Mouse (Mus musculus): ENCODE data around the gene Akap2.
"Not testable (repeated sequence)": the region's sequence is repeated elsewhere in the genome, so short reads cannot be mapped to it uniquely, and the experiment has no call there.

Akap2 gene

DNA sequence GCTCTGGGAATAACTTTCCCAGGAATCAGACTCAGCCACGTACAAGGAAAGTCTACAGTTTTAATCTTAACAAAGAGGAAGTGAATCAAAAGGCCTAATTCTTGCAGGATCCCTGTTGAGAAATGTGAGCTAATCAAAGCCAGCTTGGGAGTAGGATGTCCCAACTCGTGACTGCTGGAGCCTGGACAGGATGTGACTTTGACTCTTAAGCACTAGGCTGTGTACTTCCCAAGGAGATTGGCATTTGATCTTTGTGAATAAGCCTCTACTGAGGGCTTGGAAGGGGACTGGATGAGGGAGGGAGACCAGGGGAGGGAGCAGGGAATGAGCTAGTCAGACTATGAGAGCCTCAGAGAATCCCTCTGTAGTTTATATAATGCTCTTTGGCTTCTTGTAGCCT, 148.6 kb downstream of the Akap2 start:
- DNase-seq (ENCODE audit: low spot score): no peak

DNA sequence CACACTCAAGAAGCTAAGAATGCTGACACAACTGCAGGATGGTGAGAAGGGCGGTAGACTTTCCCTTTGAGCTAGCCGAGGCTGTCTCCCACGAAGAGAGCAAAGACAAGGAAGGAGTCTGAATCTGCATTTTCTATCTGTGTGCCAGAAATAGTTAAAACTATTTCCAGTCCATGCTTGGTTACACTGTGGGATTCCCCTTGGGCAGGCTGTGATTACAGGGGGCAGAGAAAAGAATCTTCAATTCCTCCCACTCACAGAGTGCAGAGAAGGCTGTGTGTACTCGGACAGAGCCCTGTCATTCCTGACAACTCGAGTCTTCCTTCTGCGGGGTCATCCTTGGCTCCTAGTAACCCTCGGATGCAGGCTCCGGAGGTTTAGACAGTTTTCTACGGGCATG, 149.5 kb downstream of the Akap2 start:
- DNase-seq (ENCODE audit: low spot score): no peak

GRCm38 (mm10) chr4:57867454-57867853, 150.0 kb downstream of the Akap2 start:
- DNase-seq (ENCODE audit: low spot score): no peak

DNA sequence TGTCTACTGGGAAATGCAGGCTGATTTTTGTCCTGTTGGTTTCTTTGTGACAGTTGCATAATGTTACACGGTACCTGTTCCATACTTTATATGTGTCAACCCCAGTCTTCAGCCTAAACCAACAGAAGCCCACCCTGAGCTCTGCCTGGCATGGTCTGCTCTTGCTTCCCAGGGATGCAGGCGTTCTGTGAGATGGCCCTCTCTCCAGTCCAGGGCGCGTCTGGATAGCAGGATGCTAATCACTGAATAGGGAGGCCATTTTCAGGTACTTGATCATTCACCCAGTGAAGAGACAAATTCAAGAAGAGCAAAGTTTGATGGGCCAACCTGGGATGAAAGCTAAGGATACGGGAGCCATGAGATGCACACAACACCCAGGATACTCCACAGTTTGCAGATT, 161.7 kb downstream of the Akap2 start:
- DNase-seq (ENCODE audit: low spot score): no peak

- peak; percentile 58 for DNase-seq (ENCODE audit: low spot score)
Observed at GRCm38 (mm10) chr4:57879804-57880357, 162.4 kb downstream of the Akap2 start.

GRCm38 (mm10) chr4:57883520-57884421, 166.3 kb downstream of the Akap2 start:
- no peak for DNase-seq (ENCODE audit: low spot score)

- no peak for DNase-seq (ENCODE audit: low spot score)
Observed at GRCm38 (mm10) chr4:57884511-57884910, 167.1 kb downstream of the Akap2 start.

GRCm38 (mm10) chr4:57885186-57885585, 167.7 kb downstream of the Akap2 start:
- DNase-seq (ENCODE audit: low spot score): no peak

- DNase-seq (ENCODE audit: low spot score): no peak
Observed at GRCm38 (mm10) chr4:57886066-57886887, 168.8 kb downstream of the Akap2 start.

- DNase-seq (ENCODE audit: low spot score): no peak
Observed at GRCm38 (mm10) chr4:57886888-57887230, 169.4 kb downstream of the Akap2 start.

GRCm38 (mm10) chr4:57888246-57888645, 170.8 kb downstream of the Akap2 start:
- DNase-seq (ENCODE audit: low spot score): no peak

DNA sequence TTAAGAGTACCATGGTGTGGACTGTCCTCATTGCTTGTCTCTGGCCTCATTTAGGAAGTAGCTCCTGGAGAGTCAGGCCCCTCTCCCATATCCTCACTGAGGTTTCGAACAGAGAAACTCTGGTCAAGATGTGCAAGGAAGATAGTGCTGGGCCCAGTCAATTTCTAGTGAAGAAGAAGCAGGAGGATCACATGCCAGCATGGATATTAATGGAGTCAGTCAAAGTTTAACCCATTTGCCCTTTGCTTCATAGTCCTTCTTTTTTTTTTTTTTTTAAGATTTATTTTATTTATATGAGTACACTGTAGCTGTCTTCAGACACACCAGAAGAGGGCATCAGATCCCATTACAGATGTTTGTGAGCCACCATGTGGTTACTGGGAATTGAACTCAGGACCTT, 171.5 kb downstream of the Akap2 start:
- not testable (repeated sequence) for DNase-seq (ENCODE audit: low spot score)

GRCm38 (mm10) chr4:57889773-57890172, 172.3 kb downstream of the Akap2 start:
- DNase-seq (ENCODE audit: low spot score): no peak

DNA sequence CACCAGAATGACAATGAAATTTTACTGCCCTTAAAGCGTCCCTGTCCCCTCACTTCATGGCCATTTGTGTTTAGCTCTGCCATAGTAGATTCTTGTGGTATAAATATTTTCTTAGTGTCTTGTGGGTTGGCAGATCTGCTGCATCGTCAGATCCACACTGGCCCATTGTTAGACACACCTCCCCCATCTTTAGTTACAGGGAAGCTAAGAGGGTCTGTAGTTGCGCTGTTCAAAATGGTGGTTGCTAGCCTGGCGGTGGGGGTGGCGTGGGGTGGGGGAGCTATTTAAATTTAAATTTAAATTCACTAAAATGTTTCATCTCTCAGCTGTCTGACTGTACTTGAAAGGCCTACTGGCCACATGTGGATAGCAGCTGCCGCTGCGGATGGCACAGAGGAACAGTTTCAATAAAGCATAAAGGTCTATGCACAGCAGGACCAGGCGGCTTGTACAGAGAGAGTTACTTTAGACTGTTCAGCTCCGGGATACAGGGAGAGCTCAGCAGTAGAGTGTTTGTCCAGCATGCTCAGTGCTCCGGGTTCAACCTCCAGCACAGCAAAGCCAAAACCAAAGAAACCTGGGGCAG, 174.6 kb downstream of the Akap2 start:
- DNase-seq (ENCODE audit: low spot score): no peak

DNA sequence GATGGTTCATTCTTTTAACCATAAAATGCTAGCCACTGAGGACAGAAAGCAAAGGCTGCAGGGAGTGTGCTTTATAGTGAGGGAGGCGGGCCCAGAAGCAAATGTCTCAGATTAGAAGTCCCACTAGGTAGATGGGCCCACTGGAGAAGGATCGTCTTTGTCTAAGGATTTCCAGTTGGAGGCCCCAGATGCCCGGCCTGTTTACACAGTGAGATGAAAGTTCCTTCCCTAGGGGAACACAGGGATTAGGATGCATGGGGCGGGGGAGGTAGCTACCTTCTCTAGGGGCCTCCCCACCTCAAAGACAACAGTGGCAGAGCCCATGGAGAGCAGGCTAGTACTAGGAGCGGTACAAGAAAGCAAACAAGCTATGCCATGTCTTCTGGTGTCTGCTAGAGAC, 177.7 kb downstream of the Akap2 start:
- no peak for DNase-seq (ENCODE audit: low spot score)

GRCm38 (mm10) chr4:57895902-57896301, 178.4 kb downstream of the Akap2 start:
- no peak for DNase-seq (ENCODE audit: low spot score)

GRCm38 (mm10) chr4:57896631-57897030, 179.2 kb downstream of the Akap2 start:
- DNase-seq (ENCODE audit: low spot score): no peak

DNA sequence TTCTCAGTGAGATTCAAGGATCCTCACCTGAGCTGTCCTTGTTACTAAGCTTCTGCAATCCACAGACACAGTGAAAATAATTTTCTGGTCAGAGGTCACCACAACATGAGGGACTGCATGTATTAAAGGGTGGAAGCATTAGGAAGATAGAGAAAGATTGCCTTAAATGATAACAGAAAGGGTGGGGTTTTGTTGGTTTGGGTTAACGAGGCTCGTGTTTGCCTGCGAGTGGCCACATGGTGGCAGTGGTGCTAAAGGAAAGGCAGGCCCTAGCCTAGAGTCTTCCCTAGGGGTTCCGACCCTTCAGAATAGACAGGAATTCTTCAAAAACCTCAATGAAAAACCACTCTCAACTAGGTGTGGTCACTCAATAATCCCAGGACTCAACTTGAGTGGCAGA, 183.8 kb downstream of the Akap2 start:
- DNase-seq (ENCODE audit: low spot score): no peak

GRCm38 (mm10) chr4:57902619-57903018, 185.2 kb downstream of the Akap2 start:
- no peak for DNase-seq (ENCODE audit: low spot score)

- peak; percentile 16 for DNase-seq (ENCODE audit: low spot score)
Observed at GRCm38 (mm10) chr4:57904211-57904610, 186.8 kb downstream of the Akap2 start.

GRCm38 (mm10) chr4:57904638-57905037, 187.2 kb downstream of the Akap2 start:
- no peak for DNase-seq (ENCODE audit: low spot score)

DNA sequence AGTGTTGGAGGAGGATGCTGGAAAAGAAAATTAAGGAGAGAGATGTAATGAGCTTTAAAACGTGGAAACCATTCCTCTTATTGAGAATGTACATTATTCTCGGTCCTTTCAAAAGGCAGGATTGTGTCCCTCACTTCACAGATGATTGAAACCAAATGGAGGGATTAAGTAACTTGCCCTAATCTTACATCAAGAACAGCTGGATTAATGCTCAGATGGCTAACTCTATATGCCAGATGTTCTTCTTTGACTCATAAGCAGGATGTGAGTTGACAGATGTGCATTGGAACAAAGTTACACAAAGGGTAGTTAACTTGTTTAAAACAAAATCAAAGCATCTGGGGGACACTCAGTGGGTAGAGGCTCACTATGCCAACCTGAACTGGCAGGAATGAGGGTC, 189.3 kb downstream of the Akap2 start:
- DNase-seq (ENCODE audit: low spot score): no peak

DNA sequence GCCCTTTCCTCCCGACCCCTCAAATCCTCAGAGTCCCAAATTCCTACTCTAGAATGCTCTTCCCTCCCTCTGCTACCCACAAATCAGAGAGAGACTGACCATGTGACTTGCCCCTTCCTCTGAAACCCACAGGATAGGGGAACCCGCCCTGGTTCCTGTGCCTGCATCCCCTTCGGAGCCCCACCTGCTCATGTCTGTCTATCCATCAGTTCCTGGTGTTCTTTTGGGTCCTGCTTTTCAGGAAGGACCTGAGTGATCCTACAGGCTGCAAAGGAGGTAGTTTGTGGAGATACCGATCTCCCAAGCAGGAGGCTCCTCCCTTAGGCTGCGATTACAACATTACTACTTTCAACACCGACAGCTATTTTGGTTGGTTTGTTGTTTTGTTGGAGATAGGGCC, 191.4 kb downstream of the Akap2 start:
- DNase-seq (ENCODE audit: low spot score): no peak

Data from left cerebral cortex, adult 11 months (tissue).